Mouse (Mus musculus) MN1 (cell line): ENCODE measurements at regions not wholly inside any gene's neighbourhood (a gene's known extent, or its start where the extent isn't known, plus 50 kb on each side); places are given as distances from the start of the nearest gene placed in this dataset.
A peak's percentile ranks its signal among the peaks of the same experiment; 100 is the strongest.

Source experiments
- DNase-seq: peaks from one replicate; pipeline ENCODE4 v3.0.0-alpha.2; 2016; ENCODE audit warnings: low spot score

DNA sequence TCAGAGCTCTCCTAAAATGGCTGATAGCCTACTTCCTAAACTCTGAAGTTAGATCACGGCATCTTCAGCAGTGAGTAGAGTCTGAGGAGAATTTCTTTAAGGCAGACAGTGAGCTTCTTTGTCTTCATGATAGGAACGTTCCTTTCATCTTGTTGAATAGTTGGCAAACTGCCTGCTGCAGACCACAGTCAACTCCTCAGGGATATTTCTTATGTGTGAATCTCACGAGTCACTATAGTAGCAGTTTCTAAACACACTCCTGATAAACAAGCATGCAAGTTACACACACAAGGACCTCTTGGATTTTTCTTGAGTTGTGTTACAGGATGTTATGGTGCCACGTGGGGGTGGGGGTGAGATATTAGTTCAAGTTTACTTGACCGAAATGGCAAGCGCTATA, 205.2 kb downstream of the Gm11077 start:
- DNase-seq: peak; percentile 32

DNA sequence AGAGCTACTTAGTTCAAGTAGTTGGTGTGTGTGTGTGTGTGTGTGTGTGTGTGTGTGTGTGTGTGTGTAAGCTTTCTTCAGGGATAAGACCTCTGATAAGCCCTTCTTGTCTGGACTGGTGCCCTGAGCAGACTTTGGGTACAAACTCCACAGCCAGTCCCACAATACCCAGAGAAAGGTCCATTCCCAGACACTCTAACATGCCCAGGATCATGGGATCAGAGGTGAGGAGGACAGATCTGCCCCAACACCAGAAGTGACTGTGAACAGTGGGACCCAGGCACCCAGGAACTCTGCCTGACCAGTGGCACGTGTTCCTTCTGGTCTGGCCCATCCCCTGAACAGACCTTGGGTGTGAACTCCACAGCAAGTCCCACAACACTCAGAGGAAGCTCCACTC, 208.9 kb downstream of the Gm11077 start:
- no peak for DNase-seq

DNA sequence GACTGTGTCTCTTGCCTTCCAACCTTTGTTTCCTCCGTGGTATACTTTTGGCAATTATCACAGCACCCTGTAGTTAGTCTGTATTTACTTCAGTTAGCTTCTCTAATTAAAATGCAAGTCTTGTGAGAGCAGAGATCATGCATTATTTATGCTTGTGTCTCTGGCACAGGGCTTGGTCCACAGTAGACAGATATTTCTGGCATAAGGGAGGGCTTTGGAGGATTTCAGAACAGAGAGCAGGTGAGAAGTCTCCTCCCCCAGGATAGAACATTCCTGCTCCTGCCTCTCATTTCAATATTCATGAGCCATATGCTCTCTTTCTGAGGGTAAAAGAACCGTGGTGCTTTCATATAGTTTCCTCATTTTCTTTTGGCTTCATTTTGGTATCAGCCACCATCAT, 217.6 kb downstream of the Gm11077 start:
- DNase-seq: no peak

DNA sequence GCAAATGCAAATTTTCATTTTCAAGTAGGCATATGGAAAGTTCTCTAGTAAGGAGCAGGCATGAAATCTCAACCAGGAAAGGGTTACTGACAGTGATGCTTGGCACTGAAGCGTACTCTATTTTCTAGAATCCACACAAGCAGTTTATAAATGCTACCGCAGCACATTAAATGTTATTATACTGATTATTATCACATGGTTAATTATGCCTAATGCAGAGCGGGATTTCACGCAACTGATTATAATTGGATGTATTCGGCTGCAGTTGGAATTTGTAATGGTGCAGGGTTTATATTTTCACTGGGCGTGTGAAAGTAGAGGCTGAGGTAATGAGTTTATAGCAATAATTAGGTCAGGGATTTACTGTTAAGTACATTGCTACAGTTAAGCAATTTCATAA, 221.4 kb downstream of the Gm11077 start:
- no peak for DNase-seq

GRCm38 (mm10) chr6:140953256-140953655, 224.2 kb downstream of the Gm11077 start:
- DNase-seq: no peak

DNA sequence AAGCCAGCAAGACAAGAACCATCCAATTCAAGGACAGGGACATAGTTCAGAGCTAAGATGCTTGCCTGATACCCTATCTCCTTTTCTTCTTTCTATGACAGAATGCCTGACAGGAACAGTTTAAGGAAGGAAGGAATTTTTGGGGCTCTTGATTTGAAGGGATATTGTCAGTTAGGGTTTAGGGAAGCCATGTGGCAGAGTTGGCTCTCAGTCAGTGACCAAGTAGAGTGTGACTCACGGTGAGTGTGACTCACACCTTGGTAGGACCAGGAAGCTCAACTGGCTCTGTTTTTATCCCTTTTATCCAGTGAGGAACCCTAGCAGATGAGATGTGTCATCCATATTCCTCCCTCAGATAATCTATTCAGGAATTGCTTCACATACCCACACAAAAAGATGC, 224.6 kb downstream of the Gm11077 start:
- DNase-seq: peak; percentile 28

- DNase-seq: no peak
Observed at GRCm38 (mm10) chr6:140955751-140956521, 226.9 kb downstream of the Gm11077 start.

GRCm38 (mm10) chr6:140956522-140956863, 227.4 kb downstream of the Gm11077 start:
- no peak for DNase-seq

GRCm38 (mm10) chr6:140961987-140962386, 232.9 kb downstream of the Gm11077 start:
- no peak for DNase-seq

GRCm38 (mm10) chr6:140962563-140962962, 233.5 kb downstream of the Gm11077 start:
- DNase-seq: no peak

DNA sequence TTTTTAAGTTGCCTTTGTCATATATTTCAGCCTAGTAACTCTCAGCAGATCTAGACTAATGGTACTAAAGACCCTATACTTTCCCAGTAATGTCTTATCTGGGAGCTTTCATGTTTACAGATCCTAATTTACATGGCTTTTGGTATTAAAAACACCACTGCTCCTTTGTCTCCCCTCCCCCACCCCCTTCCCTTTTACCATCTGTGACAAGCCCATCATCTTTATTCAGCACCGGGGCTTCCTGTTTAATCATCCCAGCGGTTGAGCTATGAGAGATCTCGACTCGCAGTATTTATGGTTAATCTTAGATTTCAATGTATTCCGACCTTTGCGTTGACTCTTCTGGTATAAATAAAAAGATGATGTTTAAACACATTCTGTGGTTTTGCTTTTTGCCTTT, 244.6 kb downstream of the Gm11077 start:
- DNase-seq: no peak

DNA sequence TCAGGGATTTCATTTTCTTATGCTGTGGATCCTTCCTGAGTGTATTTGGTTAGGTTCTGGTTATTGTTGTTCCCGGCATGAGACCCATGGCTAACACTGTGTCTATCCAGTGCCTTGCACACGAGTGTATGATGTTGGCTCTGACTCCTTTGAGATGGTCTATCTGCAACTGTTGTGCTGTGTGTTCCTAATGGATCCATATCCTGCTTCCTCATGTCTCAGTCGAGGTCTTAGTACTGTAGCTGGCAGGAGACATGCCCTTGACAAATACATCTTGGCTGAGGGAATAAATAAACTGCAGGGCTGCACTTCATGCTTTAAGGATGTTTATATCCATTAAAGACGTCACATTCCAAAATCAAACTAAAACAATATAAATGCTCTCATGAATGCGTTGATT, 247.9 kb downstream of the Gm11077 start:
- DNase-seq: no peak

DNA sequence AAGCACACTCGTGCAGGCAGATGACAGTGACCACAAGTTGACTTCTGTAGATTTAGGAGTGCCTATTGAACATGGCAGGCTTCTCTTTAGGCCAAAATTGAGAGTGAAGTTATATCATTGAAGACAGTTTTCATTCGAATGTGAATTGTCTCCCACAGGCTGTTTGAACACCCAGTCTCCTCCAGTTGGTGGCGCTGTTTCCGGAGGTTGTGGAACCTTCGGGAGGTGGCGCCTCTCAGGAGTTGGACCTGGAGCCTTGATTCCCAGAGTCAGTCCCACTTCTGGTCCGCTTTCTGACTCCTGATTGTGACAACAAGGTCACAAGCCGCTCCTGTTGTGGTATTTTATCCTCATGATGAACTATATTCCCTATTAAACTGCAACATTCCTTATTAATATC, 254.5 kb downstream of the Gm11077 start:
- no peak for DNase-seq

GRCm38 (mm10) chr6:140984249-140984648, 255.2 kb downstream of the Gm11077 start:
- DNase-seq: no peak

- no peak for DNase-seq
Observed at GRCm38 (mm10) chr6:140993643-140994580, 255.2 kb upstream of the Pde3a start.

GRCm38 (mm10) chr6:140995340-140996135, 253.5 kb upstream of the Pde3a start:
- no peak for DNase-seq

GRCm38 (mm10) chr6:140998069-140998468, 251.0 kb upstream of the Pde3a start:
- DNase-seq: no peak

DNA sequence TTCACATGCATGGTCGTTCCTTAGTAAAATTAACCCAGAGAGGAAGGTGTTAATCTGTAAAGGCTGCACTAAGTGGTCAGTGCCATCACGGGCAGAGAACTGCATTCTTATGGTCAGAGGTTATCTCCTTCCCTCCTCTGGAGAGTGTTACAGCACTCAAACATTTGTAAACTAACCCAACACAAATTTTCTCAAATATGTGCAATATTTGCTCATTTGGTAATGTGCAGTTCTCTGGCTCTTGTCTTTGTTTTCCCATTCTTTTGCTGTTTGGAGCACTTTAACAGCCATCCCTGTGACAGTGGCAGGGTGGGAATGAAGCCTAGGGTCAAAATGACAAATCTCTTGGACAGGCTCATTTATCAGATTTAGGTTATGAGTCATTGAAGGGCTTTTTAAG, 248.5 kb upstream of the Pde3a start:
- DNase-seq: no peak

DNA sequence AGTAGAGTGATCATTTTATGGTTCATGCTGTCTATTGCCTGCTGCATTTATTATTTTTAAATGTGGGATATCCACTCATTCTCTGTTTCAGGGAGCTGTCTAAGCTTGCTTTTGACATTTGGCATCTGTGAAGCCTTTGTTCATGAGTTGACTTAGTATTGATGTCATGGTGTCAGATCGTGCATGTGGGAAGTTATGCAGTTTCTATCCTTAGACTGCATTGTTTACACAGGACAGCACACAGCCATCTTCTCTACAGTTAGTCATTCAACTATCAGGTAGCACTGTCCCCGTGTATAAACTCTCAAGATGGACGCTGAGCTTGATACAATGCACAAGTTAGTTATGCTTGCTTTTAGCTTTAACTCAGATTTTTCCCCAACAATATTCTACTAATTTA, 247.8 kb upstream of the Pde3a start:
- DNase-seq: no peak

- no peak for DNase-seq
Observed at GRCm38 (mm10) chr6:141015055-141015681, 233.9 kb upstream of the Pde3a start.

- DNase-seq: no peak
Observed at GRCm38 (mm10) chr6:141023501-141023900, 225.6 kb upstream of the Pde3a start.

DNA sequence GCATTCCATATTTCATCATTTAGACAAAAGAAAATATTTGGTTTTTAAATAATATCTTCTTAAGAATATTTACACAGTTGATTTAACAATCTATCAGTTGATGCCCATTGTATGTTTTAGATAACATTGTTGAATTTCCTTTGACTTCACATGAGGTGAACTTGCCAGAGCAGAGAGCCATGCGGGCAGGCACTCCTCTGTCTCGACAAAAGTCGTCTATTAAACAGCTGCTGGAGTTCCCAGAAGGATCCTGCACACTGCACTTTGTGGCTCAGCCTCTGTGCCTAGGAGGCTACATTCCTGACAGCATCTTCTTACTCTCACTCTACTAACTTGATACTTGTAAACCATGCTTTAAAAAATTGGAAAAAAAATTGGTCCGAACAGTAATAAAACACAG, 221.7 kb upstream of the Pde3a start:
- DNase-seq: no peak
